Mouse (Mus musculus) erythroblast, embryonic 14.5 days (primary cell): ENCODE measurements around the gene Slc41a2.

ENCODE experiments used
- GATA1 ChIP-seq: IDR thresholded peaks from 2 replicates; pipeline ENCODE4 v1.6.1; 2012; ENCODE audit warnings: low read length, inconsistent platforms, mixed read lengths
- TAL1 ChIP-seq: IDR thresholded peaks from 3 replicates; pipeline ENCODE4 v1.6.1; 2012; ENCODE audit warnings: low read length, inconsistent platforms, mixed read lengths

DNA sequence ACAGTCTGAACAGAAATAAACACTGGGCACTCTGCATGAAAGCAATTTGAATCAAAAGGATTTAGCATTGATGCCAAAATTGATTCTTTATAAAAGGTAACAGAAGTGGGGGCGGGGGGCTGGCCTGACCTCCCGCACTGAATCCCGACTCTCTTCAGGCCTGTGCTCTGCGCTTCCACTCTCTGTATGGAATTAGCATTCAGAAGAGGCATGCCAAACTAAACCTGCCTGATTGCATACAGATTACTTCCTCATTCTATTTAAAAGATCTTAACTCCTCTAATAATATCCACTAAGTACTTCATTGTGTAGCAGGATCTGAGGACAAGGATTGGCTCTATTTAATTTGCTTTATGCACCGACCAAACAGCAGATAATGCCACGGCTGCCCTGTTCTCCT is 16.2 kb downstream of the Slc41a2 start:
- TF ChIP-seq TAL1 (no peak), GATA1 (no peak)
